Mouse (Mus musculus) bone marrow macrophage, adult 2 months (primary cell): ENCODE results near the gene Cldn18. TPM values are rescaled to one million over a fixed set of nuclear protein-coding genes. Genes with fewer than 3 reads are reported as not detected.

Experiments used
- H3K27ac ChIP-seq: 2 replicates; pipeline ENCODE4 v1.5.1; 2012; ENCODE audit warnings: low read depth, low read length; ENCODE audit not compliant: insufficient read depth
- H3K4me1 ChIP-seq: 2 replicates; pipeline ENCODE4 v1.6.1; 2012; ENCODE audit warnings: low read length; ENCODE audit not compliant: control insufficient read depth, insufficient read depth
- H3K4me3 ChIP-seq: 2 replicates; pipeline ENCODE4 v1.5.1; 2012; ENCODE audit warnings: mild to moderate bottlenecking, low read length, moderate library complexity; ENCODE audit not compliant: insufficient read depth
- CTCF ChIP-seq: IDR thresholded peaks from 2 replicates; pipeline ENCODE4 v1.5.1; 2012; ENCODE audit warnings: low read depth, mild to moderate bottlenecking, low read length, moderate library complexity
- POLR2A ChIP-seq: IDR thresholded peaks from 2 replicates; pipeline ENCODE4 v1.6.1; 2012; ENCODE audit warnings: mild to moderate bottlenecking, low read depth, low read length, borderline replicate concordance
- polyA plus RNA-seq: library from polyadenylated mRNA; stranded (reverse); fragments of >200 nt; gene quantifications from 2 replicates; pipeline ENCODE4 v1.2.4, GENCODE M21; 2012; ENCODE audit not compliant: missing spikeins, insufficient read depth, insufficient read length

Gene Cldn18
- polyA plus RNA-seq: not detected in 2 replicates

- no peak within 1 kb of the TSS for H3K27ac ChIP-seq
- TF ChIP-seq POLR2A (no peak), CTCF (no peak)
- no peaks in the 10 kb centered on the region for H3K4me1 ChIP-seq
Observed at GRCm38 (mm10) chr9:99717134-99717533, at the start of gene Cldn18. TSS of gene Cldn18 (minus strand) at chr9:99717267.

DNA sequence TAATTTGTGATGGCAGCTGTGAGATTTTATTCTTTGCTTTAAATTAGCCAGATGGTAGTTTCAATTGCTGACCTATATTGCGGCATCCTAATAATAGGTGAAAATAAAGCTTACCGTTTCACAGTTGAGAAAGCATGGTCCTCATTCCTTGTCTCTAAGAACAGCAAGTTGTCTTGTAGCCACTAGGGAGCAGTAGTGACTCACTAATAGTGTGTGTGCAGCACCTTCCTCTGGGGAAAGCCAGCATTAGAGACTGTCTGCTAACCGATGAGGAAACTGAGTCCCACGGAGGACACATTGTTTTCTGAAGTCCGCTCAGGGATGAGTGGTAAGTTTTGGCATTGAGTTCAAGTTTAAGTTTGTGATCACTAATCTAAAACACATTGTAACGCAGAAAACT lies 46.5 kb upstream of the Cldn18 start:
- no peak overlapping the region for H3K4me3 ChIP-seq
- no peaks in the 10 kb centered on the region for H3K4me1 ChIP-seq
- TF ChIP-seq POLR2A (no peak), CTCF (no peak)
- no peak overlapping the region for H3K27ac ChIP-seq

More at GRCm38 (mm10) chr9:99717134-99717533, at the start of gene Cldn18:
- no peak within 1 kb of the TSS for H3K4me3 ChIP-seq

- no peaks in the 10 kb centered on the region for H3K4me1 ChIP-seq
- no peak for TF ChIP-seq POLR2A
- H3K4me3 ChIP-seq: no peak overlapping the region
- no peak overlapping the region for H3K27ac ChIP-seq
Observed at GRCm38 (mm10) chr9:99750272-99750671, 33.2 kb upstream of the Cldn18 start.

- Histone ChIP-seq H3K4me3 (no peak overlapping the region), H3K4me1 (no peaks in the 10 kb centered on the region), H3K27ac (no peak overlapping the region)
- TF ChIP-seq POLR2A: no peak
- TF ChIP-seq CTCF: no peak
Observed at GRCm38 (mm10) chr9:99748279-99748678, 31.2 kb upstream of the Cldn18 start.

DNA sequence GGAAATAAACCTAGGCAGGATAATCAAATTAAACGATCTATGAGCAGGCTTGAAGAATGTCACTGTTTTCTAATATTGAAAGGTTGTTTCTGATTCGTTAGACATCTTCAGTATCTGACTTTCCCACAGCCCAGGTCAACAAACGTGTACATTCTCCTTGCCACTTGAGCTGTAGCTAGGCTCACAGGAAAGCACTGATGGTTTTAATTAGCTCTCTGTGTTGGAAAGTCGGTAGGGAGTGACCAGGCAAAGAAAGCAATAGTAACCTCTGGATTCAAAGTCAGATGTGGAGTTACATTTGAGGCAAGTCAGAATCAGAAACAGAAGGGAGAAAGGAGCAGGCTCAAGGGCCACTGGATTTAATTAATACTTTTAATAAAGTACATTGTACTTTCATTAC lies 30.7 kb upstream of the Cldn18 start:
- TF ChIP-seq POLR2A (no peak), CTCF (no peak)
- Histone ChIP-seq H3K4me3 (no peak overlapping the region), H3K27ac (no peak overlapping the region), H3K4me1 (no peaks in the 10 kb centered on the region)

GRCm38 (mm10) chr9:99744548-99744947 lies 27.5 kb upstream of the Cldn18 start:
- no peak for TF ChIP-seq POLR2A
- no peak for TF ChIP-seq CTCF
- Histone ChIP-seq H3K4me3 (no peak overlapping the region), H3K27ac (no peak overlapping the region), H3K4me1 (no peaks in the 10 kb centered on the region)

- H3K4me1 ChIP-seq: no peaks in the 10 kb centered on the region
- TF ChIP-seq POLR2A (no peak), CTCF (0 out of 2 replicates have a peak, but pooled peaks have one; percentile 29)
- no peak overlapping the region for H3K27ac ChIP-seq
Observed at GRCm38 (mm10) chr9:99729943-99730646, 13.0 kb upstream of the Cldn18 start.

DNA sequence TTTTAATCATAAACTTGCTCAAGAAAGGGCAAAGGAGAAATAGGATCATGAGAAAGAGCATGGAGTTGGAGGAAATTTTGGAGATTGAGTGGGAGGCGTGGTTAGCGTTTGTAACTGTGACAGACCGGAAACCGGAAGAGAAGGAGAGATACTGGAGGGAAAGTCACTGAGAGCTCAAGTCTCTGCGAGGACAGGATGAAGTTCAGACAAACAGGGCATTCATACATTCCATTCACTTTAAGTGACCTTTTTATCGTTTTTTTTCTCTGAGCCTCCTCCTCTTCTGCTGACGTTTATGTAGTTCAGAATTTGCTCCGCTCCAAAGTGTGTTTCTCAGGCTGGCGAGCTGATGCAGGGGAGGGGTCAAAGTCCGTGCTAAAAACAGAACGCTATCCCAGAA lies 10.8 kb upstream of the Cldn18 start:
- TF ChIP-seq CTCF (no peak), POLR2A (no peak)
- H3K4me1 ChIP-seq: no peaks in the 10 kb centered on the region
- H3K27ac ChIP-seq: no peak overlapping the region
- H3K4me3 ChIP-seq: no peak overlapping the region

More at GRCm38 (mm10) chr9:99729943-99730646, 13.0 kb upstream of the Cldn18 start:
- no peak overlapping the region for H3K4me3 ChIP-seq

- Histone ChIP-seq H3K27ac (no peak overlapping the region), H3K4me3 (no peak overlapping the region), H3K4me1 (no peaks in the 10 kb centered on the region)
- TF ChIP-seq CTCF (no peak), POLR2A (no peak)
Observed at GRCm38 (mm10) chr9:99725278-99725677, 8.2 kb upstream of the Cldn18 start.

- TF ChIP-seq POLR2A: no peak
- TF ChIP-seq CTCF: no peak
- Histone ChIP-seq H3K4me1 (no peaks in the 10 kb centered on the region), H3K4me3 (no peak overlapping the region), H3K27ac (no peak overlapping the region)
Observed at GRCm38 (mm10) chr9:99720011-99720410, 2.9 kb upstream of the Cldn18 start.
